Mouse (Mus musculus) common myeloid progenitor, adult 5-6 weeks (primary cell): ENCODE measurements around the gene Ptprg. TPM values are rescaled to one million over a fixed set of nuclear protein-coding genes. Genes with fewer than 3 reads are reported as not detected.

Experiments
- ATAC-seq: replicated peaks from 2 replicates; pipeline ENCODE4 v1.8.0; 2016; ENCODE audit warnings: low read depth, mild to moderate bottlenecking, moderate TSS enrichment, inconsistent platforms; ENCODE audit not compliant: poor library complexity, severe bottlenecking
- total RNA-seq: library from RNA; stranded (forward); fragments of 200-1000, 187-1606 nt; gene quantifications from 2 replicates; pipeline ENCODE4 v1.2.3, GENCODE M21; 2017

Ptprg gene
- total RNA-seq, 1 experiment from 2014 or later, result not detected

DNA sequence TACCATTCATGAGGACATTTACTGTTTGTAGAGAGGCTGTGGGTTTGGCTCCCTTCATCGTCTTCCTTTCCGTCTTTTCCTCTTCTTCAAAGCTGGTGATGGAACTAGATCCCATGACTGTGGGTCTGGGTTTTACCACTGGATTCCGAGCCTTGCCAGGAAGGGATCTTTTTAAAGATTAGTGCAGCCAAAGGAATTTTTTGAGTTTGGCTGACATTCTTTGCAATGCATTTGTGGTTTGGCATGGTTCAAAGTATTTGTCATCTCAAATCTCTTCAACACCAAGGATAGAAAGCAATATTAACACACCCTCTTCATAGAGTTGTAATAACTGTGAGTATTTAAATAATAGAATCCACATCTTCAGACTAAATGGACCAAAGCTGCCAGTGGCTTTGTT lies 59.8 kb downstream of the Ptprg start:
- no peak for ATAC-seq

DNA sequence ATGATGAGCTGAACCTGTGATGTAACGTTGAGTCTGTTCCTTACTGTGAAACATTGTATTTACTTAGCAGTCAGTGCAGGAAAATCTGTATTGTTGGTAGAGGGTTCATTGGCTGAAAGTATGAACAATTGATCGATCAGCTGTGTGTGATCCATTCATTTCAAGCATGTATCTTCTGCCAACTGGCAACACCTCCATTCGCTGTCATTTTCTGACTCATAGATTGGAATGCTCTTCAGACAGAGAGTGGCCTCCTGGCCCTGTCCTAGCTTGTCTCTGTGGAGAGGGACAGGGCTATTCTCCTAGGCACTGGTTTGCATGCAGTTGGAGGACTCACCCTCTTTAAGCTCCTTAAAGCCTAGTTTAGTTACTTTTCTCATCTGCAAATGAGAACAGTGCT lies 62.4 kb downstream of the Ptprg start:
- no peak for ATAC-seq

DNA sequence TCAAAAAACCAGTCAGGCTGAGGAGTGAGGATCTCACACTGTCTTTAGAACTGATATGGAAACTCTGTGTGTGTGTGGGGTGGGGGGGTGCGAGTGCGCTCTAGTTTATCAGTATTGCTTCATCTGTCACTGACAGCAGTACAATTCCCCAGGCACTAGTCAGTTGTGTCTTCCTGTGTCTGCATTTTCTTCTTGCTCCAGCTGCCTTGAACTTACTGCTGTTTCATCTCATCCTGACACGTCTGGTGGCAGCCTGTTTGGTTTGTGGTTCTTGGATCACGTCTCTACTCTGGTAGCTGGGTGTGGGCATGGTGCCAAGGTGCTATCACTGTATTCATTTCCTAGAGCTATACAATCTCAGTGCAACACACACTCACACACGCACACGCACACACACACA lies 64.0 kb downstream of the Ptprg start:
- no peak for ATAC-seq

DNA sequence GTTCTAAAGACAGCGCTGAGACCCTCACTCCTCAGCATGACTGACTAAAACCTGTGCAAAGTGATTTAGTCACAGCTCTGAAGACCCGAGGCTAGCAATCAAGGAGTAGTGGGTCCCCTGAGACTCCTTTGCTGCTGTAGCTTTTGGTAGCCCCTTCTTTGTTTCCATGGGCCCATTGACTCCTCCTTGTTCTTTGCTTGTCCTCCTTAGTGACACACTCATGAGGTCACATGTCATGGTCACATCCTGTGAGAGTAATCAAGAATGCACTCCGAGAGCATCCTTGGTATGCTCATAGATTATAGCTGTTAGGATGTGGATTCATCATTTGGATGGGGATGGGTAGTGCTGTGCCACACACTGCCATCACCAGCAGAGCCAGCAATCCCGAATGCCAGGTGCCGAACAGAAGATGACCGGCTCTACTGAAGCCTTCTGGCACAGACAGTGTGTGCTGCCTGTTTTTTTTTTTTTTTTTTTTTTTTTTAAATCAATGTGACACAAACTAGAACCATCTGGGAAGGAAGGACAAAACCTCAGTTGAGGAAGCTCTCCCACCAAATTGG lies 64.9 kb downstream of the Ptprg start:
- ATAC-seq, result no peak

DNA sequence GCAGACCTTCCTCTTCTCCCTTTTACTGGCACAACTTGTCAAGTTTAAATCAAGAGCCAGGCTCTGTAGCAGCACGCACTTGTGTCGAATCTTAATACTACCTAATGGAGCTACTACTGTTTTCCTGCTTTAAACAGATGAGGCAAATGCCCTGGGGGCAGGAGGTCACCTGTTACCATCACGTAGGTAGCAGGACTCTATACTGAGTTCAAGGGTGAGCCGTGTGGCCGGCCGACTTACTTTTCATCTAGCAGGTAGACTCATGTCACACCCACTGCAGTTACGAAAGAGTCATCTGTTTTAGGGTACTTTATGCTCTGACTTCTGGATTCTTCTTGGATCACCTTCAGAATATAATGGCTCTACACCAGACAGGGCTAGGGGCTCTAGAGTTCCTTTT lies 66.3 kb downstream of the Ptprg start:
- ATAC-seq, result no peak

DNA sequence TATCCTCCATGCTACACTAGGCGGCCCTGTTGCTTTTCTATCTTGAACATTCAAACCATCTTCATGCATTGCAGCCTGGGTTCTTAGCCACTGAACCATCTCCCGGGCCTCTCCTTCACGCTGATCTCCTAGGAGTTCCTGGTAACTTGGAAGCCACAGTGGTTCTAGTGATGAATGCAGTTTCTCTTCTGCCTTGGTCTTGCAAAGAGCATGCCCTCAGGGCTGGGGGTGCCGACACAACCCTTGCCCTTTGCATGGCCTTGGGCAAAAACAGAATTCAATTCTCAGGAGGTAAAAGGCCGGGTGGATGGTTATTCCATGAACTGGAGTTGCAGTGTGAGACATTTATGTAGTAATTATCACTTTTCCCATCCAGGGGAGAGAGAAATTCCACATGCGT lies 67.0 kb downstream of the Ptprg start:
- no peak for ATAC-seq

DNA sequence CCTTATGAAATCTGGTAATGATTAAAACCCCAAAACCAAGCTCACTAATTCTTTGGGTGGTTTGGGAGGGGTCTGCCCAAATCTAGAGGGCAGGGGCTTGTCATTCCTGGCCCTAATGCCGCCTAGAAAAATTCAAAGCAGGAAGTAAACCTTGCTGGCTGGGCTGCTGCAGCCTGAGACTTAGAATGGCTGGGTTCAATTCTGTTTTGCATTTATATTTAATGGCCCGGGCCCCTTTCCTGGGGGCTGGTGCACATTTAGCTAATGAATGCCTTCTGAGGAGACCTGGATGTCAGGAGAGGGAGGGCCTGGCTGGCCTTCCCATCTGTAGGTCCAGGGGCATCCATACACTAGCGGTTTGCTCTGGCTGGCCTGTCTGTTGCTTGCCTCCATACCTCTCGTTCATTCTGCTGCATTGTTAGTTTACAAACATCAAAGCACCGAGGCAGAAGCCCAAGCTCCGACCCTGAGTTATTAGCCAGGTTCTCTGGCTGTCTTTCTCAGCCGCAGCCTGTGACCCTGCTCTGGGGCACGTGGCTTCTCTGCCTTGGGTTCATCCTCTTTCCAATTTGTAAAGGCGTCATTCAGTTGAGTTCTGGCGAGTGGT lies 67.7 kb downstream of the Ptprg start:
- ATAC-seq, result no peak

DNA sequence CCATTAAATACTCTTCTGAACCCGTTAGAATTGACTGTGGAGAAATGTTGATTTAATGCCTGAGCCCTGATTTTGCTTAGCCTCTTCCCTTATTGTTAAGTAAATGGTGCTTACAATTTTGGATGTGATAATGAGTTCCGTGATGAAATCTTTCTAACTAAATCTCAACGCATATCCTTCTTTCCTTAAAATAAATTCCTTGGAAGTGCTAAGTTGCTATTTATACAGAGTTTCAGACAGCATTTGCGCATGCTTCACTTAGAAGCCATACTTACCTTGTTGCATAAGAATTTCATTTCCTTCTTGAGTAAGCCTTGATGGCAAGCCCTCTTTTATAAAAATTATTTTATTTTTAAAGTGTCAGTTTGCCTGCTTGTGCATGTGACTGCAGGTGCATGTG lies 70.2 kb downstream of the Ptprg start:
- ATAC-seq, result no peak

DNA sequence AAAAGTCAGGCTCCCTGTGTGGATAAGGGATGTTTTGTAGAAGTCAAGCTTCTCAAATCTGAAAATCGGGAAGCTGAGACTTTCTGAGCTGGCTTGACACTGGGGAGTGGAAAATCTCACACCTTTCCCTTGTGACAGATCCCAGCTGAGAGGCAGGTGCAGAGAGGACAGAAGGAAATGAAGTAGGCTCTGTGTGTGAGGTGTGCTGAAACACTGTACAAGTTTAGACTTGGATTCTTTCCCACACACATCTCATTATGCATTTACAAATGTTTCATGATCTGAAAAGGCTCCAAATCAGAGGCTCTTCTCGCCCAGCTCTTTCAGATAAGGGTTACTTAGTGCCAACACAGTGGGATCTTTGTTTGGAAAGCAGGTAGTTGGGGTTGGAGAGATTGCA lies 77.4 kb downstream of the Ptprg start:
- no peak for ATAC-seq

DNA sequence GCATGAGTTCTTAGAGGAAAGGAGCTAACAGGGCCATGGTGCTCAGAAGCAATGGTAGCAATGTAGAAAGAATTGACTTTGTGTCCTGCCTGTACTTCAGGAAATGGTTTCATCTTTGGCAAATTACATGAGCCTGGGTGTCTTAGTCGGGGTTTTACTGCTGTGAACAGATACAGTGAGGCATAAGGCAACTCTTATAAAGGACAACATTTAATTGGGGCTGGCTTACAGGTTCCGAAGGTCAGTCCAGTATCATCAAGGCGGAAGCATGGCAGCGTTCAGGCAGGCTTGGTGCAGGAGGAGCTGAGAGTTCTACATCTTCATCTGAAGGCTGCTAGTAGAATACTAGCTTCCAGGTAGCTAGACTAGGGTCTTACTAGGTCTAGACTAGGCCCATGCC lies 78.2 kb downstream of the Ptprg start:
- no peak for ATAC-seq

DNA sequence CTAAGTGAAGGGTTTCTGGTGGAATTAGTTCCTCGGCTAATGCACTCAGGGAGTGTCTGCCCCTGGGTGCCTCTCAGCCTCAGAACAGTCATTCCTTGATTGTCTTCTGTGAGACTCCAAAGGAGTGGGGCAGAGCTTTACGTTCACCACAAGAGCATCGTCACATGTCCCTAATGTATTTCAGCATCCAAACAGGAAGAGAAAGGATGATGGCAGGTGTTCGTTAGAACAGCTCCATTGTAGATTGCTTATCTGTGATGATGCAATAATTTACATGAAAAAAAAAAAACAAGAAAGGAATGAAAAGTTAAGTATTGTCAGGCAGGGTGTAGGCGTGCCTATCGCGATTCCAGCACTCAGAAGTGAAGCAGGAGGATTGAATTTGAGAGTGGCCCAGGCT lies 84.3 kb downstream of the Ptprg start:
- no peak for ATAC-seq

DNA sequence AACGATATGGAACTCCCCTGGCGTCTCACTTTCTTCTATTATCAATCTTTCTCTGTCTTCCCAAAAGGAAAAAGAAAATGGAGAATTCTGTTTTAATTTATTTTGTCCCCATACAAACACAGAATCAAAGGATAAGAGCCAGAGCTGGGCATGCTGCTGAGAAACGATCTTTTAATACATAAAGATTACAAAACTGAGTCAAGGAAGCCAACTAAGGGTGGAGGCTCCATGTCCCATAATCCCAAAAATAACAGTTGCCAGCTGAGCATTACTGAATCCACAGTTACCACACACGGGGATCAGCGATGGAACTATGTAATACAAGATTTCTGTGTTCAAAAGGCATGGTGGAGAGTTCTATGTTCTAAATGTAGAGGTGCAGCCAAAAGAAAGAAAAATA lies 86.0 kb downstream of the Ptprg start:
- no peak for ATAC-seq

DNA sequence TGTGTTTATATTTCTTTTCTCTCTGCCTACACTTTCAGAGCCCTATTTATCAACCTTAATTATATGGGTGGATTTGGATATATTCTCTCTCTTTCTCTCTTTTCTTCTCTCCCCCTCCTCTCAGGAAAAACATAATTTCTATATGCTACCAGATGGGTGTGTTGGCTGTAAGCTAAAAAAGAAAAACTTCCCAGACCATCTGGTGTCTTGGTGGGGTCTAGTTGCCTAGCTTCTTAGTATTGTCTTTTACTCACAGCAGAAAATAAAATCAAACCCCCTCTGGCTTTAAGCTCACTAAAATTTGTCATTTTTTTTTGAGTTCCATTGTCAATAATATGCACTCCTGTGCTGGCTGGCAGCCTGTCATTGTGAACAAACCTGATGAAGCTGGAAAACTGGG lies 87.0 kb downstream of the Ptprg start:
- no peak for ATAC-seq

DNA sequence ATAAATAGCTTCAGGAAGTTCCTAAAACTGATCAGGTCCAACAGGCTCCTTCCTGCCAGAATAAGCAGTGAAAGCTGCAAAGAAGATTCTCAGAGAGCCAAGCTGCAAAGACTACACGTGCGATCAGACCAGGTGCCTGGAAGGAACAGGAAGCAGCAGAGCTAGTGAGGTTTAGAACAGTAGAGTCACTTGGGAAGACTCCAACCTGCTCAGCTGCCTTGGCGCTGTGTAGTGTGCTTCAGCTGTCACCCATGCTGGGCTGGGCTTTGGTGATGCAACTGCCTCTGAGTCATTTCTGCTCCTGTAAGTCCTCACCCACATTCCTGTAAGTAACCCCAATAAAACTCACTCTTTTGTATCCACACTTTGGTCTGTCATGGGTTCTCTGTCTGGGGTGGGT lies 87.7 kb downstream of the Ptprg start:
- ATAC-seq, result no peak

DNA sequence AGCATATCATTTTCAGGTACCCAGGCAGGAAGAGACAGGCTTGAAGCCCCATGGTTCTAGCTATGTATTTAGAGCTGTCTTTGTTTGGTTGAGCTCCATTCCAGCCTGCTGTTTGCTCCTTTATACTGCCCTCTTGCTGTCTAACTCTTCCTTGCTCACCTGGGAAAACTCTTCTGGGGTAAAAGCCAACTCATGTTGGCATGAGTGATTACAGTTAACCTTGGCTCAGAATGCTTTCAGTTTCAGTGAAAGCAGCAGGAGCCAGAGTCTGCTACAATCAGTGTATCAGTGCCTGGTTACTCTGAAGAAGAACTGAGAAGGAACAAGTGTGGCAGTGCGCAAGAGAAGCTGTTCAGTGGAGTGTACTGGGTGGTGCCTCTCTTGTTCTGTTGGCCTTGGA lies 89.6 kb downstream of the Ptprg start:
- ATAC-seq, result no peak

DNA sequence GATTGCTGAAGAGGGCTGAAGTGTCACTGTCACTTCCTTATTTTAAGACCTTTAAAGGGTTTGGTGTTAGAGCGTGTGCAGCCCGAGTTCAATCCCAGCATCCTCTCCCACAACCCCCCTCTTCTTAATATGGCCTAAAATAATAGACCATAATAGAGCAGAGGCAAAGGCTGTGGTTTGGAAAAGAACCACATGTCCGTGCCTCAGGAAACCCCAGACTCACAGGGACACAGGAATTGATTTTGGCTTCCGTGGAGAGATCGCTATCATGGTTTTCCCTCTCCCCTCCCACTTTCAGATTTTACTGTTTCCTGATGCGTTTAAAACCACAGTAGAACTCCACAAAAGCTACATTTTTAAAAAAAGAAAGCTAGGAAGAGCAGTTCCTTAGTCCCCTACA lies 104.0 kb downstream of the Ptprg start:
- peak; percentile 25 for ATAC-seq

DNA sequence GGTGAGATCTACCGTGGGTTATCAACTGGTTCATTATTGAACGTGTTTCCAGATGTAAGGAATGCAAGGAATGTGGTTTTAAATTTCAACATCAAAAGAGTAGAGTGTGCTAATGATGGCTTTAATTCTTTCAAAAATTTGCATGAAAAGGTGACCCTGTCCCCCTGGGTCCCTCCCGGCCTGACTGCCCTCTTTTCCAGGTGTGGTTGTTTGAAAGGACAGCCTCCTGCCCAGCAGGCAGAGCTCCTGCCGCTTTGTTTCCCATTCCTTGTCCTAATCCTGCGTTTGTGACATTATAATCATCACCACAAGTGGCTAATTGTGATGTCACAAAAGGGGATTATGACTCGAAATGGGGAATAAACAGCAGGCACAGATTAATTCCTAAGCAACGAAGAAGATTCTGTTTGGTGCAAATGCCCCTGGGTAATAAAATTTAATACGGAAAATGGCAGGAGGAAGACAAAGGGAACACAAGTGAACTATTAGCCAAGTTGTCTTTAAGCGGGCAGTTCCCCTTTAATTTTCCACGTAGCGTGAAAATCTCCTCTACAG lies 110.4 kb downstream of the Ptprg start:
- ATAC-seq, result no peak

DNA sequence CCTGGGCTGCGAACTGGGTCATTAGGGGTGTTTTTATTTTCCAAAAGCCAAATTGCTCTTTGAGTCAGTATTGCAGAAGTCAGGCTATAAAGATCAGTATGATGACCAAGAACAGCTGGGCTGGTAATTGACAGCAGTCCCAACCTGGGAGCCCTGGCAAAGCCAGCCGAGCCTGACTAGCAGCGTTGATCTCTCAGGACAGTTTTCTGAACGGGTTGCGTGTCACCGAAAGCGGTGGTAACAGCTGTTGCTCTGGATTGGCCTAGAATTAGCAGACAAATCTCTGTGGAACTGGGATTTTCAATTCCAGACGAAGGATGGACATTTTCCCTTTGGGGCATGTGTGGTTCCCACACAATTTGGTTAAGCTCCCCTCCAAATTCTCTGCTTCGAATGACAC lies 111.0 kb downstream of the Ptprg start:
- no peak for ATAC-seq

DNA sequence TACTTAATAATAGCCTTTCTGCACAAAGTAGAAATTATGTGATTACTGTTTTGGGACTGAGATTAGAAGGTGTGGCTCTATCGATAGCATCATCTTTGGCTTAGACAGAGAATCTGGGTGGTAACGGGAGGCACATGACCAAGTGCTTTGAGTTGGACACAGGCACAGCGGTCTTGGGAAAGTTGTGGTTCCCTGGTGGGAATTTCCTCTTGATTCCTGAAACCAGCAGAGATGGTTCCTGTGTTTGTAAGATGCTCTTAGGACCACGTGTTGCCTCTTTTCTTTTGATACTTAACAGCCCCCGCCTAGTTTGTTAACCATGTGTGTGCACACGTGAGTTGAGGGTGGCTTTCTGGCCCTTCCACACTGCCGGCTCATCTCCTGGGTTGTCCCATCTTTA lies 111.7 kb downstream of the Ptprg start:
- no peak for ATAC-seq

DNA sequence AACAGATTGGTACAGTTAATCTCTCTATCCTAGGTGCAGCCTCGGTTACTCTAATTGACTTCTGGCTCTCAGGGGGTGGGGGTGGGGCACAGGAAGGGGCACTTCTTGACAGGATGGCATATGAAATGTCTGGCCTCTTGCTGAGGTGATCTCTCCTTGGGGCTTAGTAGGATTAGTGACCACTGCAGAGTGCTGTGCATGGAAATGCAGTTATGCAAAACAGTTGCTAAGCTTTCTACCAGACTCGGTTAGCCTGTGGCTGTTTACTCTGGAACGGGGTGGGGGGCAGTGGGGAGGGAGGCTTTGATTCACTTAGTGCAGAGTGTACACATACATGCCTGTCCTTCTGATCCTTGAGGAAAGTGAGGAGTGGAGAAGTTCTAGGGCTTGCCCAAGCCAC lies 114.4 kb downstream of the Ptprg start:
- no peak for ATAC-seq

DNA sequence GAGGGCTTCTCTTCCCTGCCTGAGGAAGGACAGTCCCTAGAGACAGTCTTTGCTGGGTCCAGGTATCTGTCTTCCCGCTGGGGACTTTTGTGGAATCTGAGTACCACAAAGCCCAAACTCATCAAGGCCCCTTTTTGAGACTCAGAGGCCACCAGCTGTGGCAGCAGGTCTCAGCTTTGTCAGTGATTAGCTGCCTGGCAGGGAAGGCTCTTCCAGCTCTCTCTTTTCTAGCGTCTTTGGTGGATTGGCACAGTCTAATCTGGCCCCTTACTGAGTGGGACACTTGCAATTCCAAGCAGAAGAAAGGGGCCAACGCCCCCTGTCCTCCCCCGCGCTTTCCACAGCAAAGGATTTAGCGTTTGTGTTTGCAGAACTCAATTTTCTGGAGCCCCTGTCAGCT lies 117.5 kb downstream of the Ptprg start:
- no peak for ATAC-seq

DNA sequence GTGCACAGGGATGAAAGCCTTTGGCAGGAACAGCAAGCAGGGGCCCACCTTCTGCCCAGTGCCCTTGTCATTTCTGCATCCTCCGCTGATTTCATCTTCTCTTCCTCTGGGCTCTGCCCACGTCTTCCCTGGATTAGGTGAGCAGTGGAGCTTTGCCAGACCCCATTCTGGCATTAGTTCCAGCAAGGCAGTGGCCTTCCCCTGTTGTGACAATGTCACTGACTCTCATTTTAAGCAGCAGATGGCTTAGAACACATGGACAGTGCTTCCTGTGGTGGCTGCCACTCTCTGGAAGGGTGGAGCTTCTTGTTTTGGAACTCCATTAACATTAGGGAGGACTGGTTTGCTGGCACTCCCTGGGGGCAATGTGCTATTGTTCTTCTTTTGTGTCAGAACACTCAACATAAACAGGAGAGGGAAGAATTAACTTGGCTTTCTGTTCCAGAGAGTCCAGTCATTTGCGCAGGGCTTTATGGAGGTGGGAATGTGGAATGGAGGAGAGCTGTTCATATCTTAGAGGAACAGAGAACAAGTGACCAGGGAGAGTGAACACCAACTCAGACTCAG lies 119.7 kb downstream of the Ptprg start:
- ATAC-seq, result no peak
